Mouse (Mus musculus) CH12.LX (cell line): Measurements from ENCODE around the gene Ubb. TPM values are rescaled to one million over a fixed set of nuclear protein-coding genes. Genes with fewer than 3 reads are reported as not detected.

Source experiments
- DNase-seq: peaks from one replicate; pipeline ENCODE4 v3.0.0-alpha.2; 2013; ENCODE audit errors: extremely low read depth
- H3K27ac ChIP-seq: 2 replicates; pipeline ENCODE4 v1.5.1; 2012; ENCODE audit warnings: low read depth, mild to moderate bottlenecking, control low read depth, moderate library complexity; ENCODE audit not compliant: insufficient read depth
- H3K27me3 ChIP-seq: replicated peaks from 2 replicates; pipeline ENCODE3; 2012; ENCODE audit warnings: inconsistent platforms
- H3K36me3 ChIP-seq, 2 experiments: replicated peaks in 1 of 2; 2 replicates each; pipeline versions ENCODE3 to v1.6.1; 2012; ENCODE audit warnings: inconsistent platforms in 1 of 2, low read length in 1 of 2, mild to moderate bottlenecking in 1 of 2, mixed read lengths in 1 of 2, moderate library complexity in 1 of 2; ENCODE audit not compliant: control insufficient read depth in 1 of 2, insufficient read depth in 1 of 2
- H3K4me1 ChIP-seq, 2 experiments: 2 replicates each; pipeline ENCODE4 v1.6.1; 2012; ENCODE audit warnings: inconsistent platforms in 1 of 2, moderate library complexity in 1 of 2; ENCODE audit not compliant: insufficient read depth in 2 of 2, control insufficient read depth in 1 of 2
- H3K4me2 ChIP-seq: 2 replicates; pipeline ENCODE4 v1.6.1; 2012; ENCODE audit warnings: low read depth, mild to moderate bottlenecking, control low read depth; ENCODE audit not compliant: poor library complexity, insufficient read depth, severe bottlenecking
- H3K4me3 ChIP-seq, 3 experiments: fragments of 150-350 bp in 1 of 3; sonication (generic) in 1 of 3; replicated peaks in 1 of 3; 2 replicates each; pipeline versions ENCODE3 to v1.5.1; 2011 to 2012; ENCODE audit warnings: low read depth in 2 of 3, low read length in 2 of 3, mild to moderate bottlenecking in 2 of 3, moderate library complexity in 2 of 3, control low read depth in 1 of 3, improper control_type of control experiment in 1 of 3, inconsistent platforms in 1 of 3, mixed read lengths in 1 of 3; ENCODE audit not compliant: poor library complexity in 1 of 3
- H3K79me2 ChIP-seq: replicated peaks from 2 replicates; pipeline ENCODE4 v1.6.1; 2012; ENCODE audit warnings: mild to moderate bottlenecking, moderate library complexity; ENCODE audit not compliant: control insufficient read depth, poor library complexity, insufficient read depth, severe bottlenecking; ENCODE audit errors: extremely low read depth
- H3K9ac ChIP-seq: 2 replicates; pipeline ENCODE4 v1.6.1; 2012; ENCODE audit warnings: low read depth, mild to moderate bottlenecking, control low read depth, moderate library complexity; ENCODE audit not compliant: insufficient read depth
- H3K9me3 ChIP-seq: replicated peaks from 2 replicates; pipeline ENCODE3; 2012; ENCODE audit warnings: low read length, inconsistent platforms, mixed read lengths
- CHD1 ChIP-seq: IDR thresholded peaks from 2 replicates; pipeline ENCODE4 v1.6.1; 2012; ENCODE audit warnings: low read depth, low read length, improper control_type of control experiment, inconsistent platforms
- CHD2 ChIP-seq: IDR thresholded peaks from 2 replicates; pipeline ENCODE4 v1.6.1; 2011; ENCODE audit warnings: low read length, improper control_type of control experiment
- E2F4 ChIP-seq: IDR thresholded peaks from 2 replicates; pipeline ENCODE4 v1.6.1; 2011; ENCODE audit warnings: low read depth, low read length, improper control_type of control experiment; ENCODE audit not compliant: insufficient replicate concordance
- ELF1 ChIP-seq: IDR thresholded peaks from 2 replicates; pipeline ENCODE4 v1.6.1; 2014; ENCODE audit warnings: low read depth, mild to moderate bottlenecking, inconsistent platforms, low read length, improper control_type of control experiment
- EP300 ChIP-seq: IDR thresholded peaks from 2 replicates; pipeline ENCODE4 v1.6.1; 2011; ENCODE audit warnings: low read length, improper control_type of control experiment
- ETS1 ChIP-seq: conservative IDR thresholded peaks from 2 replicates; pipeline ENCODE4 v1.6.1; 2012; ENCODE audit warnings: low read depth, mild to moderate bottlenecking, inconsistent platforms, low read length, improper control_type of control experiment, moderate library complexity
- GABPA ChIP-seq: IDR thresholded peaks from 2 replicates; pipeline ENCODE4 v1.6.1; 2012; ENCODE audit warnings: low read depth, low read length, improper control_type of control experiment, inconsistent platforms; ENCODE audit not compliant: insufficient replicate concordance
- HCFC1 ChIP-seq: IDR thresholded peaks from 2 replicates; pipeline ENCODE4 v1.6.1; 2012; ENCODE audit warnings: low read depth, mild to moderate bottlenecking, inconsistent platforms, low read length, improper control_type of control experiment
- KAT2A ChIP-seq: IDR thresholded peaks from 2 replicates; pipeline ENCODE4 v1.6.1; 2012; ENCODE audit warnings: low read length, improper control_type of control experiment, inconsistent platforms; ENCODE audit not compliant: insufficient replicate concordance
- MAFK ChIP-seq: IDR thresholded peaks from 2 replicates; pipeline ENCODE4 v1.6.1; 2011; ENCODE audit warnings: low read length, improper control_type of control experiment; ENCODE audit not compliant: insufficient replicate concordance
- MAX ChIP-seq: IDR thresholded peaks from 2 replicates; pipeline ENCODE4 v1.6.1; 2011; ENCODE audit warnings: low read length, improper control_type of control experiment
- MAZ ChIP-seq: IDR thresholded peaks from 2 replicates; pipeline ENCODE4 v1.6.1; 2012; ENCODE audit warnings: low read depth, mild to moderate bottlenecking, inconsistent platforms, low read length, improper control_type of control experiment, moderate library complexity
- MEF2A ChIP-seq: IDR thresholded peaks from 2 replicates; pipeline ENCODE4 v1.6.1; 2014; ENCODE audit warnings: low read depth, mild to moderate bottlenecking, inconsistent platforms, low read length, improper control_type of control experiment, borderline replicate concordance
- MXI1 ChIP-seq: IDR thresholded peaks from 2 replicates; pipeline ENCODE4 v1.6.1; 2011; ENCODE audit warnings: mild to moderate bottlenecking, low read depth, low read length, improper control_type of control experiment
- MYC ChIP-seq: IDR thresholded peaks from 2 replicates; pipeline ENCODE4 v1.6.1; 2011; ENCODE audit warnings: low read depth, mild to moderate bottlenecking, improper control_type of control experiment, low read length
- POLR2A ChIP-seq: IDR thresholded peaks from 2 replicates; pipeline ENCODE4 v1.6.1; 2011; ENCODE audit warnings: low read depth, mild to moderate bottlenecking, improper control_type of control experiment, low read length
- SIN3A ChIP-seq: IDR thresholded peaks from 2 replicates; pipeline ENCODE4 v1.6.1; 2012; ENCODE audit warnings: low read length, improper control_type of control experiment, inconsistent platforms
- SMC3 ChIP-seq: IDR thresholded peaks from 2 replicates; pipeline ENCODE4 v1.6.1; 2011; ENCODE audit warnings: low read depth, low read length, improper control_type of control experiment
- TCF12 ChIP-seq: IDR thresholded peaks from 2 replicates; pipeline ENCODE4 v1.6.1; 2014; ENCODE audit warnings: low read depth, mild to moderate bottlenecking, inconsistent platforms, low read length, improper control_type of control experiment
- USF2 ChIP-seq: conservative IDR thresholded peaks from 2 replicates; pipeline ENCODE4 v1.6.1; 2011; ENCODE audit warnings: low read depth, low read length, improper control_type of control experiment
- ZKSCAN1 ChIP-seq: IDR thresholded peaks from 2 replicates; pipeline ENCODE4 v1.6.1; 2012; ENCODE audit warnings: low read depth, inconsistent platforms, low read length, improper control_type of control experiment, borderline replicate concordance
- ZNF384 ChIP-seq: IDR thresholded peaks from 2 replicates; pipeline ENCODE4 v1.6.1; 2012; ENCODE audit warnings: low read depth, low read length, improper control_type of control experiment, inconsistent platforms
- dilution Hi-C: fragments of 300-500 bp; cut with MboI; formaldehyde crosslinking; loops from 2 replicates; pipeline ENCODE4 v1.14.3; 2020; ENCODE audit warnings: low sequenced_read_pairs; ENCODE audit not compliant: extremely low pct_unique_long_range_greater_than_20kb, extremely low pct_ligation_motif_present
- in situ Hi-C: fragments of 300-500 bp; cut with MboI; formaldehyde crosslinking; loops from 3 replicates; pipeline ENCODE4 v1.14.3; 2019; ENCODE audit warnings: low sequenced_read_pairs, low pct_ligation_motif_present, low pct_unique_long_range_greater_than_20kb, mixed read lengths
- polyA plus RNA-seq: library from polyadenylated mRNA; unstranded; fragments of >175 nt; gene quantifications from 2 replicates; pipeline ENCODE4 v1.2.1, GENCODE M21; 2012; ENCODE audit warnings: low read depth; ENCODE audit not compliant: insufficient read length
- total RNA-seq, 2 experiments: library from RNA; depleted of rRNA; stranded (reverse); fragments of 300-350 nt in 1 of 2; fragments of >200 nt in 1 of 2; gene quantifications; 2 replicates each; pipeline ENCODE4 v1.2.3; 2012 to 2014

The Ubb gene
- total and polyA plus RNA-seq, 3 experiments: 1,092 to 2,098 (median 1,487) TPM

DNA sequence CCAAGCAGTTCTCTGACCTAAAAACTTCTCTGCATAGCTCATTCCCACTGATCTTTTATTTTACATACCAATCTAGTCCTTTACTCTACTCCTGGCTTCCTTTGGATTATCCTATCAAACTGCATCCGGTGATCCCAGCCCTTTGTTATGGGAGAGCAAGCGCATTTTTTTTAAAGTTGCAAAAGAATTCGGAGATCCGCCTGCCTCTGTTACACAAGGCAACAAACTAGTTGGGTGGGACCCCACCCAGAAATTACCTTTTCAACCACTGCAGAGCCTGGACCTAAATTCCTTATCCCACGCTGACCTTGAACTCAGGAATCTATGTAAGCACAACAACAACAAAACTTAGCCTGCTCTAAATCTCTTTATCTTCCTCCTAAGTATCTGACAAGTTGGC, 40.0 kb upstream of the Ubb start:
- no peak overlapping the region for H3K4me3 ChIP-seq
- TF ChIP-seq ETS1 (no peak), POLR2A (no peak), E2F4 (no peak), ZNF384 (no peak), SIN3A (no peak), CHD2 (no peak), MXI1 (no peak), SMC3 (no peak), CHD1 (no peak), MAX (no peak), MYC (no peak), MEF2A (no peak), KAT2A (no peak), HCFC1 (no peak), EP300 (no peak), GABPA (no peak), MAZ (no peak), MAFK (no peak), ELF1 (no peak), USF2 (no peak)
- dilution Hi-C loops: no loop called here
- no peak for DNase-seq
- H3K4me2 ChIP-seq: no peak overlapping the region
- H3K4me1 ChIP-seq: peaks cover 0 to 20% of the 10 kb centered on the region in 2 experiments; a peak in 2 of 4 replicates
- H3K79me2 ChIP-seq: no peaks in the 10 kb centered on the region
- no peak overlapping the region for H3K27ac ChIP-seq
- no peaks in the 10 kb centered on the region for H3K27me3 ChIP-seq
- peaks cover 4% of the 10 kb centered on the region for H3K9me3 ChIP-seq
- in situ Hi-C loops: no loop called here
- H3K9ac ChIP-seq: no peak overlapping the region
- H3K36me3 ChIP-seq: peaks cover 3 to 31% of the 10 kb centered on the region in 2 experiments

DNA sequence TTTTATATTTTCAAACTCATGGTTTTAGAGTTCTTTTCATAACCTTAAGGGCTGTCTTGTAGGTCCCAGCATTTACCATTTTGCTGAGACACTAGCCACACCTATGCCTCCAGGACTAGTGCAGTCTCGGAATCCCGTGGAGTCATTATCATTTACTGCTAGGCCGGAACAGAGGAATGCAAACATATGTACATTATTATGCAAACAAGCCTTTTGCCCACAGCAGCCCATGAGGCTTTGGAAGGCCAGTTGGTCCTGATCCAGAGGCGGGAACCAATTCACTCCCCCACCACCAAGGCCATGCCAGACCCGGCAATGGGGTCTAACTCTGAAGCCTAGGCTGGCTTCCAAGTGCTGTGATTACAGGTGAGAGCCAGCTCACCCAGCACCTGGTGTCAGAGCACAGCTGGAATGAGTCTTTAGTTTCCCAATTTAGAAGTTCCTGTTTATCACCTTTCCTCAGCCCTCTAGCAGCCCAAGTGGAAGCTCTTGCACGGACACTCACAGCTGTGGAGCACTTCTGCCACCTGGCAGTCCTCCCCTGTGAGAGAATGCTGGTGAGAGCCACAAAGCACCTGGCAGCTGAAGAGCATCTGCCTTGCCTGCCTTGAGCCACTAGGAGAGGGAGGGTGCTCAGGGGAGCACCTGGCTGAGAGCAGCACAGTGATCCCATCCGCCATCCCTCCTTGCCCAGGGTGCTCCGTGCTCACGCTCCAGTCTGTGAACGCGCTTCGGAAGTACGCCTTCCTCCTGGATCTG, 39.3 kb upstream of the Ubb start:
- H3K4me2 ChIP-seq: no peak overlapping the region
- no peak overlapping the region for H3K9ac ChIP-seq
- H3K36me3 ChIP-seq: peaks cover 3 to 31% of the 10 kb centered on the region in 2 experiments
- DNase-seq: peak; percentile 16
- in situ Hi-C loops: no loop called here
- dilution Hi-C loops: no loop called here
- H3K9me3 ChIP-seq: peaks cover 4% of the 10 kb centered on the region
- H3K4me3 ChIP-seq: no peak overlapping the region
- no peaks in the 10 kb centered on the region for H3K27me3 ChIP-seq
- peaks cover 0 to 20% of the 10 kb centered on the region in 2 experiments; a peak in 2 of 4 replicates for H3K4me1 ChIP-seq
- no peak for TF ChIP-seq CHD2
- no peak for TF ChIP-seq ZKSCAN1
- TF ChIP-seq MEF2A: peak; percentile 18; the same call in 1 of the 2 replicates
- peak; percentile 47; the same call in 1 of the 2 replicates for TF ChIP-seq TCF12
- no peaks in the 10 kb centered on the region for H3K79me2 ChIP-seq
- H3K27ac ChIP-seq: no peak overlapping the region
